Mouse (Mus musculus): Measurements from ENCODE around the gene Lmnb2. TPM values are rescaled to one million over a fixed set of nuclear protein-coding genes. Genes with fewer than 3 reads are reported as not detected.
A peak's percentile ranks its signal among the peaks of the same experiment; 100 is the strongest.

The Lmnb2 gene
- polyA plus RNA-seq, 1 experiment from 2014 or later: 7.9 TPM

GRCm38 (mm10) chr10:80854913-80855748, 62.9 kb downstream of the Lmnb2 start, which contains the start of the genes Lsm7 and Sppl2b:
Gene Lsm7, minus strand, starts transcription at chr10:80855209.
Gene Sppl2b, plus strand, starts transcription at chr10:80855275.
- Histone ChIP-seq H3K4me1 (ENCODE audit: control insufficient read depth, insufficient read depth, low read length) (peaks cover 18% of the 10 kb centered on the region), H3K27ac (ENCODE audit: low read depth, low read length) (peak within 1 kb of the TSS; percentile 57), H3K9ac (ENCODE audit: low read depth, low read length) (peak within 1 kb of the TSS; percentile 96), H3K9me3 (replicated peaks; ENCODE audit: control insufficient read depth, low read length) (no peaks in the 10 kb centered on the region), H3K36me3 (ENCODE audit: control insufficient read depth, insufficient read depth, low read length) (peaks cover 13% of the 10 kb centered on the region), H3K4me3 (ENCODE audit: low read depth, low read length) (peak within 1 kb of the TSS; percentile 96), H3K27me3 (ENCODE audit: control insufficient read depth, insufficient read depth, low read length) (no peaks in the 10 kb centered on the region), H3K4me2 (peak within 1 kb of the TSS; percentile 100)
- WGBS (ENCODE audit: insufficient replicate concordance): under 1% methylated on average over 81 of the region's 81 CpGs
- peak; percentile 62 for ATAC-seq (replicated peaks; ENCODE audit: insufficient number of reproducible peaks, low FRiP score, low TSS enrichment)

Other genes with a start within 250 kb of the Lmnb2 start
- 62.1 and 68.8 TPM in 2 replicates for gene Mknk2, start 240.1 kb downstream of the Lmnb2 start, polyA plus RNA-seq (2014; fragmentation: Nextera tagmentation; extraction: Ambion mirVana)
- 38.9 and 39.0 TPM in 2 replicates for gene Mob3a, start 216.3 kb downstream of the Lmnb2 start, polyA plus RNA-seq (2014; fragmentation: Nextera tagmentation; extraction: Ambion mirVana)
- gene Izumo4, start 216.1 kb downstream of the Lmnb2 start, polyA plus RNA-seq (2014; fragmentation: Nextera tagmentation; extraction: Ambion mirVana): 8.2 and 8.5 TPM in 2 replicates
- gene Ap3d1, start 176.0 kb downstream of the Lmnb2 start, polyA plus RNA-seq (2014; fragmentation: Nextera tagmentation; extraction: Ambion mirVana): 51.5 and 59.3 TPM in 2 replicates
- gene Dot1l, start 163.0 kb downstream of the Lmnb2 start, polyA plus RNA-seq (2014; fragmentation: Nextera tagmentation; extraction: Ambion mirVana): 23.1 and 27.3 TPM in 2 replicates
- 68.6 and 68.7 TPM in 2 replicates for gene Sf3a2, start 120.0 kb downstream of the Lmnb2 start, polyA plus RNA-seq (2014; fragmentation: Nextera tagmentation; extraction: Ambion mirVana)
- 89.0 and 97.7 TPM in 2 replicates for gene Plekhj1, start 119.6 kb downstream of the Lmnb2 start, polyA plus RNA-seq (2014; fragmentation: Nextera tagmentation; extraction: Ambion mirVana)
- 0.11 TPM in 1 of 2 replicates, not detected in the other for gene Amh, start 113.0 kb downstream of the Lmnb2 start, polyA plus RNA-seq (2014; fragmentation: Nextera tagmentation; extraction: Ambion mirVana)
- 8.0 and 10.0 TPM in 2 replicates for gene Jsrp1, start 104.7 kb downstream of the Lmnb2 start, polyA plus RNA-seq (2014; fragmentation: Nextera tagmentation; extraction: Ambion mirVana)
- 1,894 and 1,935 TPM in 2 replicates for gene Oaz1, start 91.6 kb downstream of the Lmnb2 start, polyA plus RNA-seq (2014; fragmentation: Nextera tagmentation; extraction: Ambion mirVana)
- 0.14 TPM in 1 of 2 replicates, not detected in the other for gene Lingo3, start 74.2 kb downstream of the Lmnb2 start, polyA plus RNA-seq (2014; fragmentation: Nextera tagmentation; extraction: Ambion mirVana)
- 201 and 218 TPM in 2 replicates for gene Lsm7, start 63.0 kb downstream of the Lmnb2 start, polyA plus RNA-seq (2014; fragmentation: Nextera tagmentation; extraction: Ambion mirVana)
- gene Sppl2b, start 63.0 kb downstream of the Lmnb2 start, polyA plus RNA-seq (2014; fragmentation: Nextera tagmentation; extraction: Ambion mirVana): 22.9 and 26.3 TPM in 2 replicates
- not detected in 2 replicates for gene Tmprss9, start 46.4 kb downstream of the Lmnb2 start, polyA plus RNA-seq (2014; fragmentation: Nextera tagmentation; extraction: Ambion mirVana)
- 300 and 340 TPM in 2 replicates for gene Timm13, start 17.3 kb downstream of the Lmnb2 start, polyA plus RNA-seq (2014; fragmentation: Nextera tagmentation; extraction: Ambion mirVana)
- 21.3 and 25.6 TPM in 2 replicates for gene Gadd45b, start 11.8 kb upstream of the Lmnb2 start, polyA plus RNA-seq (2014; fragmentation: Nextera tagmentation; extraction: Ambion mirVana)
- 1.4 TPM in 2 replicates for gene Gng7, start 96.7 kb upstream of the Lmnb2 start, polyA plus RNA-seq (2014; fragmentation: Nextera tagmentation; extraction: Ambion mirVana)
- 0.13 TPM in 1 of 2 replicates, not detected in the other for gene Diras1, start 107.4 kb upstream of the Lmnb2 start, polyA plus RNA-seq (2014; fragmentation: Nextera tagmentation; extraction: Ambion mirVana)
- 3.9 and 4.1 TPM in 2 replicates for gene Slc39a3, start 119.2 kb upstream of the Lmnb2 start, polyA plus RNA-seq (2014; fragmentation: Nextera tagmentation; extraction: Ambion mirVana)
- gene Sgta, start 141.9 kb upstream of the Lmnb2 start, polyA plus RNA-seq (2014; fragmentation: Nextera tagmentation; extraction: Ambion mirVana): 130 and 159 TPM in 2 replicates
- 30.9 and 31.1 TPM in 2 replicates for gene Thop1, start 151.8 kb upstream of the Lmnb2 start, polyA plus RNA-seq (2014; fragmentation: Nextera tagmentation; extraction: Ambion mirVana)
- 0.37 and 1.0 TPM in 2 replicates for gene Creb3l3, start 180.6 kb upstream of the Lmnb2 start, polyA plus RNA-seq (2014; fragmentation: Nextera tagmentation; extraction: Ambion mirVana)
- gene Map2k2, start 187.7 kb upstream of the Lmnb2 start, polyA plus RNA-seq (2014; fragmentation: Nextera tagmentation; extraction: Ambion mirVana): 153 and 154 TPM in 2 replicates
- 10.6 and 10.8 TPM in 2 replicates for gene Zbtb7a, start 217.0 kb upstream of the Lmnb2 start, polyA plus RNA-seq (2014; fragmentation: Nextera tagmentation; extraction: Ambion mirVana)
- gene Pias4, start 249.7 kb upstream of the Lmnb2 start, polyA plus RNA-seq (2014; fragmentation: Nextera tagmentation; extraction: Ambion mirVana): 39.4 and 39.7 TPM in 2 replicates

Data from heart, embryonic 11.5 days (tissue).